Mouse (Mus musculus) liver, postnatal 0 days (tissue): ENCODE data around the gene 6030468B19Rik. TPM values are rescaled to one million over a fixed set of nuclear protein-coding genes. Genes with fewer than 3 reads are reported as not detected.

Experiments
- ATAC-seq: fragments of 200-750 bp; cut with Nextera tagmentation; 2 replicates; pipeline ENCODE4 v1.8.0; 2017; ENCODE audit warnings: mild to moderate bottlenecking, moderate library complexity
- DNase-seq: peaks from one replicate; pipeline ENCODE4 v3.0.0-alpha.2; 2016
- H3K27ac ChIP-seq: fragments of 300-500 bp; sonication (generic); 2 replicates; pipeline ENCODE4 v1.5.1; 2014; ENCODE audit warnings: antibody characterized with exemption, moderate library complexity, mild to moderate bottlenecking, low read depth
- H3K27me3 ChIP-seq: fragments of 300-500 bp; sonication (generic); 2 replicates; pipeline ENCODE4 v1.6.1; 2014; ENCODE audit warnings: low read length, control low read depth, mixed read lengths; ENCODE audit not compliant: insufficient read depth
- H3K36me3 ChIP-seq: fragments of 300-500 bp; sonication (generic); replicated peaks from 2 replicates; pipeline ENCODE4 v1.6.1; 2014; ENCODE audit warnings: mild to moderate bottlenecking, control low read depth, low read length, moderate library complexity, mixed read lengths; ENCODE audit not compliant: insufficient read depth
- H3K4me1 ChIP-seq: fragments of 300-500 bp; sonication (generic); 2 replicates; pipeline ENCODE4 v1.6.1; 2014; ENCODE audit warnings: antibody characterized with exemption, mild to moderate bottlenecking, control low read depth; ENCODE audit not compliant: insufficient read depth
- H3K4me2 ChIP-seq: fragments of 300-500 bp; sonication (generic); 2 replicates; pipeline ENCODE4 v1.6.1; 2014; ENCODE audit warnings: low read depth, mild to moderate bottlenecking, low read length, moderate library complexity, mixed read lengths
- H3K4me3 ChIP-seq: fragments of 300-500 bp; sonication (generic); 2 replicates; pipeline ENCODE4 v1.5.1; 2014; ENCODE audit warnings: low read depth, low read length
- H3K9ac ChIP-seq: fragments of 300-500 bp; sonication (generic); replicated peaks from 2 replicates; pipeline ENCODE4 v1.6.1; 2014; ENCODE audit warnings: mild to moderate bottlenecking, moderate library complexity
- H3K9me3 ChIP-seq: fragments of 300-500 bp; sonication (generic); 2 replicates; pipeline ENCODE4 v1.6.1; 2016; ENCODE audit warnings: mild to moderate bottlenecking, control low read depth, low read length, mixed read lengths
- CTCF ChIP-seq: sonication (generic); IDR thresholded peaks from 2 replicates; pipeline ENCODE4 v1.5.1; 2016; ENCODE audit warnings: antibody characterized with exemption, low read depth
- EP300 ChIP-seq: IDR thresholded peaks from 2 replicates; pipeline ENCODE4 v1.6.1; 2016; ENCODE audit warnings: antibody characterized with exemption, low read depth, mild to moderate bottlenecking
- WGBS: fragments of 180-500 bp; shearing (Covaris S2); extraction: QIAGEN DNeasy Blood & Tissue Kit; methylation state at CpG from one replicate; pipeline ENCODE4 v1.1.7; 2014; ENCODE audit not compliant: insufficient replicate concordance; 5-methylcytosine and 5-hydroxymethylcytosine counted together
- polyA plus RNA-seq: library from polyadenylated mRNA; unstranded; fragments of >200 nt; fragmentation: Nextera tagmentation; extraction: Ambion mirVana; gene quantifications from 2 replicates; pipeline ENCODE4 v1.2.1, GENCODE M21; 2015

6030468B19Rik gene
- polyA plus RNA-seq, 1 experiment from 2014 or later = 33.8 TPM

GRCm38 (mm10) chr11:117768725-117769682 is 28.5 kb upstream of the 6030468B19Rik start:
- no peaks in the 10 kb centered on the region for H3K9me3 ChIP-seq
- no peak overlapping the region for H3K27ac ChIP-seq
- H3K36me3 ChIP-seq = peaks cover 83% of the 10 kb centered on the region
- no peaks in the 10 kb centered on the region for H3K27me3 ChIP-seq
- no peak overlapping the region for H3K9ac ChIP-seq
- TF ChIP-seq EP300 (no peak), CTCF (no peak)
- no peaks in the 10 kb centered on the region for H3K4me1 ChIP-seq
- ATAC-seq (no peak), DNase-seq (no peak)
- WGBS = 80% methylated on average over 20 of the region's 20 CpGs
- no peak overlapping the region for H3K4me2 ChIP-seq
- H3K4me3 ChIP-seq = no peak overlapping the region

GRCm38 (mm10) chr11:117769683-117770047 is 27.8 kb upstream of the 6030468B19Rik start:
- DNase-seq (no peak), ATAC-seq (no peak)
- no peak overlapping the region for H3K4me2 ChIP-seq
- H3K9ac ChIP-seq = no peak overlapping the region
- no peak overlapping the region for H3K4me3 ChIP-seq
- H3K4me1 ChIP-seq = no peaks in the 10 kb centered on the region
- H3K27me3 ChIP-seq = no peaks in the 10 kb centered on the region
- no peaks in the 10 kb centered on the region for H3K9me3 ChIP-seq
- no peak for TF ChIP-seq CTCF
- no peak for TF ChIP-seq EP300
- peaks cover 82% of the 10 kb centered on the region for H3K36me3 ChIP-seq
- WGBS = 92% methylated on average over 7 of the region's 7 CpGs
- no peak overlapping the region for H3K27ac ChIP-seq

- peaks cover 83% of the 10 kb centered on the region for H3K36me3 ChIP-seq
These were observed 27.1 kb upstream of the 6030468B19Rik start for GRCm38 (mm10) chr11:117770407-117770806.

GRCm38 (mm10) chr11:117772352-117772751 is 25.1 kb upstream of the 6030468B19Rik start:
- Histone ChIP-seq H3K27me3 (no peaks in the 10 kb centered on the region), H3K4me1 (peaks cover 5% of the 10 kb centered on the region), H3K9ac (no peak overlapping the region), H3K27ac (no peak overlapping the region), H3K4me3 (no peak overlapping the region), H3K4me2 (no peak overlapping the region), H3K36me3 (peaks cover 84% of the 10 kb centered on the region), H3K9me3 (no peaks in the 10 kb centered on the region)
- TF ChIP-seq EP300 (no peak), CTCF (no peak)
- WGBS = 89% methylated on average over 7 of the region's 7 CpGs
- ATAC-seq (no peak), DNase-seq (no peak)

More at GRCm38 (mm10) chr11:117770407-117770806, 27.1 kb upstream of the 6030468B19Rik start:
- H3K4me1 ChIP-seq = no peaks in the 10 kb centered on the region
- no peaks in the 10 kb centered on the region for H3K9me3 ChIP-seq
- TF ChIP-seq EP300 (no peak), CTCF (no peak)
- no peak overlapping the region for H3K4me2 ChIP-seq
- no peak overlapping the region for H3K9ac ChIP-seq
- no peak for ATAC-seq
- no peak for DNase-seq
- no peak overlapping the region for H3K27ac ChIP-seq
- H3K4me3 ChIP-seq = no peak overlapping the region
- H3K27me3 ChIP-seq = no peaks in the 10 kb centered on the region
- WGBS = 95% methylated on average over 10 of the region's 10 CpGs

GRCm38 (mm10) chr11:117774925-117775324 is 22.5 kb upstream of the 6030468B19Rik start:
- 91% methylated on average over 10 of the region's 10 CpGs for WGBS
- H3K27ac ChIP-seq = no peak overlapping the region
- no peak overlapping the region for H3K4me3 ChIP-seq
- no peak for TF ChIP-seq EP300
- TF ChIP-seq CTCF = no peak
- ATAC-seq (no peak), DNase-seq (no peak)
- H3K4me2 ChIP-seq = no peak overlapping the region
- H3K4me1 ChIP-seq = peaks cover 23% of the 10 kb centered on the region
- peaks cover 80% of the 10 kb centered on the region for H3K36me3 ChIP-seq
- no peaks in the 10 kb centered on the region for H3K9me3 ChIP-seq
- no peak overlapping the region for H3K9ac ChIP-seq
- no peaks in the 10 kb centered on the region for H3K27me3 ChIP-seq

GRCm38 (mm10) chr11:117775540-117775939 is 21.9 kb upstream of the 6030468B19Rik start:
- H3K4me1 ChIP-seq = peaks cover 23% of the 10 kb centered on the region
- H3K27ac ChIP-seq = no peak overlapping the region
- no peaks in the 10 kb centered on the region for H3K27me3 ChIP-seq
- DNase-seq = no peak
- no peak overlapping the region for H3K4me2 ChIP-seq
- peaks cover 74% of the 10 kb centered on the region for H3K36me3 ChIP-seq
- WGBS = 72% methylated on average over 13 of the region's 13 CpGs
- H3K9me3 ChIP-seq = no peaks in the 10 kb centered on the region
- no peak overlapping the region for H3K4me3 ChIP-seq
- no peak overlapping the region for H3K9ac ChIP-seq
- ATAC-seq = no peak
- peak; percentile 31; the same call in 1 of the 2 replicates for TF ChIP-seq CTCF
- no peak for TF ChIP-seq EP300
